Mouse (Mus musculus): ENCODE measurements around the gene Apeh. TPM values are rescaled to one million over a fixed set of nuclear protein-coding genes. Genes with fewer than 3 reads are reported as not detected.

Apeh gene
- total RNA-seq, 2 experiments from 2014 or later: 39.4 to 42.8 TPM

- DNase-seq (ENCODE audit: low spot score in 2 of 2): no peak
These were observed 10.8 kb downstream of the Apeh start for GRCm38 (mm10) chr9:108083561-108083960.

GRCm38 (mm10) chr9:108082988-108083431, 11.4 kb downstream of the Apeh start, which contains the start of gene Rnf123:
Gene Rnf123 (minus strand): TSS chr9:108083346.
- DNase-seq (ENCODE audit: low spot score in 2 of 2): no peak

- DNase-seq (ENCODE audit: low spot score in 2 of 2): no peak
These were observed 11.9 kb downstream of the Apeh start for GRCm38 (mm10) chr9:108082549-108082948.

DNA sequence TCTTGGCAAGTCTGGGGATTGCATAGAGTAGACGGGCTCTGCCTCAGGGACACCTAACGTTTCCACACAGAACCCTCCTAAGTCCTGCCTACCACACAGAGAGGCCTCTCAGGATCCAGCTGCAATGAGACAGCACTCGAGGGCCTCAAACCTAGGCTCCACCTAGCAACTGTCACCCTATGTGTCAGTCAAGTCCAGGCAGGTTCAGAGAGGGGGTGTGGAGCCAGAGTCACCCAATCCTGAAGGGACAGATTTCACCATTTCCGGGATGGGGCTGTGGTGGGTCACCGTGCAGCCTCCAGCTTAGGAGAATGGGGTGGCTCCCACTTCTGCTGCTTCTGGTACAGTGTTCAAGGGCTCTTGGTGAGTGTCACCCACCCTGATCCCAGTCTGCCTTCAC, 14.2 kb downstream of the Apeh start, which contains the start of gene Mst1:
Gene Mst1 (plus strand): TSS at position 269 of the 400 bp plus-strand sequence.
- DNase-seq (ENCODE audit: low spot score in 2 of 2): no peak

DNA sequence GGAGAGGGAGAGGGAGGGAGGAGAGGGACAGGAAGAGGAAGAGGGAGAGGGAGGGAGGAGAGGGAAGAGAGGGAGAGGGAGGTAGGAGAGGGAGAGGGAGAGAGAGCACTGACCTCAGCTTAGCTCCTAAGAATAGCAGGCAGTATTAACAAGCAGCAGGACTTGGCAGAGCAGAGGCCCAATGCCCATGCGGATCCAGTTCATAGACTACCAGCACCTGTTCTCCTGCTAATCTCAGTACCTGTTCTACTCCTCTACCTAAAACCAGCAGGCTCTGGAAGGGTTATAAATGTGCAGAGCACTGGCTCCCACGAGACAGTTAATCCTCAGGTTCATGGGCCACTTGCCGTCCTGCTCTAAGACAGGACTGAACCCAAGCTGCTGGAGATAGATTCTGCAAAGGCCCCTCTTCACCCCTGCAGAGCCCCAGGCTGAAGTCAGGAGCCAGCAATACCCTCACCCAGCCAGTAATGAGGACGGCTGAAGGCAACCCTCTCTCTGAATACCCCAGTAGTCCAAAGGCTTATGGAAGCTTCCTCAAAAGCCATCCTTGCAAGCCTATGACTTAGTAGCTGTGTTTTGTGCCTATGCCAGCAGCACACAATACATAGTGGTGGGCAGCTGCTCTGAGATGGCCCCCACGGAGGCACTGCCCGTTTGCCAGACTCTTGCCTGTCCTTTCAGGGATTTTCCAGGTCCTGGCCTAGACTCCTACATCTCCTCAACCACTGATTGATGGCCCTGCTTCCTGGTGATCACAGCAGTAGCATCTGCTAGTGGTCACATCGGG, 21.1 kb downstream of the Apeh start:
- no peak for DNase-seq (ENCODE audit: low spot score in 2 of 2)

DNA sequence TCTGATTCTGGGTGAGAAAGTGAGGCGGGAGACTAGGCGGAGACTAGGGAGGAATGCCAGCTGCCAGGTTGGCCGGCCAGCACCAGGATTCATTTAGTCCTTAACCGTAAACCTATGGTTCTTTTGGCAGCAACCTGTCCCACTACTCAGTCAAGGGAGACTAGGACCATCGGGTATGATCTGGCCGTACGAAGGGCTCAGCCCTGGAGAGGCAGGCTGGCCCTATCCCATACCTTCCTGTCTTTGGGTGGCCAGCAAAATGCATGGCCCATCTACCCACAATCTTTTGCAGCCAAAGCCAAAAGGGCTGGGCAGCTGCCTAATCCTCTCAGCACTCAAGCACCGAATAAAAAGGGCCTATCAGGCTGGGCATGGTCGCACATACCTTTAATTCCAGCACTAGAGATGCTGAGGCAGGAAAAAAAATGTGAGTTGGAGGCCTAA, 21.9 kb downstream of the Apeh start:
- DNase-seq (ENCODE audit: low spot score in 2 of 2): no peak

DNA sequence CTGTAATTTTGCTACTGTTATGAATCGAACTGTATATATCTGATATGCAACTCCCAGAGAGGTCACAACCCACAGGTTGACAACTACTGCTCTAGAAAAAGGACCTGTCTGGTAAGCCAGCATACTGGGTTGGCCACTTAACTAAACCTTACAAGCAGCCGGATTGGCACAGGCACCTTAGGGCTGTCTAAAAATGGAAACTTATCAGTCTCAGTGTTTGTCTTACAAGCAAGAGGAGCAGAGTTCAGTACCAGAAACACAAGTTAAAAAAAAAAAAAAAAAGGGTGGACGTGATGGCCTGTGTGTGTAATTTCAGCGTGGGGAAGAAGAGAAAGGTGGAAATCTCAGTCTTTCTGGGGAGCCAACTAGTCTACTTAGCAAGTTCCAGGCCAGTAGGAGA, 22.6 kb downstream of the Apeh start:
- no peak for DNase-seq (ENCODE audit: low spot score in 2 of 2)

- DNase-seq (ENCODE audit: low spot score in 2 of 2): no peak
These were observed 24.9 kb downstream of the Apeh start for GRCm38 (mm10) chr9:108069529-108069928.

GRCm38 (mm10) chr9:108069007-108069406, 25.4 kb downstream of the Apeh start:
- no peak for DNase-seq (ENCODE audit: low spot score in 2 of 2)

DNA sequence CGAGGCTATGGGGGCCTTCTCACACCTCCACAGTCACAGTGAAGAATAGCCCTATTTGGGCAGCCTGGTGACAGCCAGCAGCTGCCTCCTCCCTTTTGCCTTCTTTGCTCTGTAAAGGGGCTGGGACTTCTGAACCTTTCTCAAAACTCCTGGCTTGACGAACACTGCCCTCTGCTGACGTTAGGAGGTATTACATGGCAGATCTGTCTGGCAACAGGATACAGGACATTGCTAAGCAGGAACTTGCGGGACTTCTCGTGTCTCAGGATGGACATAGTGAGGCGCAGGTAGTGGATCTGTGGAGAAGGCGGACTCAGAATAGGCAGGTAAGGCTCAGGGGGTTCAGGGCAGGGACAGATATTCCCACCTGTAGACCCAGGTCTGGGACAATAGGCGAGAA, 26.5 kb downstream of the Apeh start:
- DNase-seq (ENCODE audit: low spot score in 2 of 2): peak; percentile 78 to 87

DNA sequence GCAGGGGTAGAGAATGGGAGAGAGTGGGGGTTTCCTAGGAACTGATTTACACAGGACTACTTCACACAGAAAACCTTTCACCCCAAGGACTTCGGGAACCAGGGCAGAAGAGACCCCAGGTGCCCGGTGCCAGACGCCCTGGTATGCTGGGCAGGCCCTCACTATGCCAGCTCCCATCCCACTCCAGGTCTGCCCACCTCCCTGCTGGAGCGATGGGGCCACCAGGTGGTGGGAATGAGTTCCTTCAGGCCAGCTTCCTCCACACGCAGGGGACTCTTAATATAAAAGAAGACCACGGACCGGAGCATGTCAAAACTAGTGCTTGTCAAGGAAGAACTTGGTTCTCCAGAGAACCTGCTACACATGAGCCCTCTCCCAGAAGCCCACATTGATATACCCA, 27.2 kb downstream of the Apeh start:
- DNase-seq (ENCODE audit: low spot score in 2 of 2): no peak

GRCm38 (mm10) chr9:108065491-108066011, 28.9 kb downstream of the Apeh start:
- DNase-seq (ENCODE audit: low spot score in 2 of 2): peak; percentile 65 to 73

DNA sequence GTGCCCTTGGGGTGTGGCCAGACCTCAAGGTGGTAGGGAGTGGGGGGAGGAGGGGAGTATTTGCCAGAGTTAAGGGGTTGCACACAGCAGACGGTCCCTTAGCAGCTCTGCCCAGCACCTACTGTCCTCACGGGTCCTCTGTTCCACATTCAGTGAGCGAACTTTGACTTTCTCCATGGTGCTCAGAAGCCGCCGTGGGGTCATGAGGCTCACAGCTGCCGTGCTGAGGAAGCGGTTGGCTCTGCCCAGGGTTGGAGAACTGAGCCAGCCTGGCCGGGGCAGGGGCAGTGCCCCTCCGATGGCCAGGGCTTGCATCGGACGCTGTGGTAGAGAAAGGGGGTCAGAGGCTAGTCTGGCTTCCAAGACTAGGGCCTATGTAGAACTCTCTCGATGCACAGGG, 31.0 kb downstream of the Apeh start:
- DNase-seq (ENCODE audit: low spot score in 2 of 2): no peak

DNA sequence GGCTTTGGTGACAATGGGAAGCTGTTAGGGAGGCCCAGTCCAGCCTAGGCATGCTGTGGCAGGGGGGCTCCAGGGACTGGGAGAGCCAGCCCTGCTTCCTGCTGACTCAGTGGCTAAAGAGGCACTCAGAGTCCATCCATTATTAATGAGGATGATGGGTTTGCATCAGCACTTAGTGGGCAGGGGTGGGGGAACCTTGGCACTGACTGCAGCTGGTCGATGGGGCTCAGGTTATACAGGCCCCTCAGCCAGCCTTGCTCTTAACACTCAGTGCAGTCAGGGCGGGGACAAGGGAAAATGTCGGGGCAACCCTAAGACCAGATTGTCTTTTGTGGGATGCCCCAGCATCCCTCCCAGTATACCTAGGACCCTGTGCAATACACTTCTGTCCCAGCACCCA, 32.3 kb downstream of the Apeh start:
- DNase-seq (ENCODE audit: low spot score in 2 of 2): no peak

- no peak for DNase-seq (ENCODE audit: low spot score in 2 of 2)
These were observed 36.1 kb downstream of the Apeh start for GRCm38 (mm10) chr9:108058291-108058690.

- no peak for DNase-seq (ENCODE audit: low spot score in 2 of 2)
These were observed 37.2 kb downstream of the Apeh start for GRCm38 (mm10) chr9:108057262-108057562.

GRCm38 (mm10) chr9:108056361-108057261, 37.8 kb downstream of the Apeh start:
- no peak for DNase-seq (ENCODE audit: low spot score in 2 of 2)

GRCm38 (mm10) chr9:108055661-108056237, 38.7 kb downstream of the Apeh start:
- no peak for DNase-seq (ENCODE audit: low spot score in 2 of 2)

GRCm38 (mm10) chr9:108055061-108055460, 39.3 kb downstream of the Apeh start:
- no peak for DNase-seq (ENCODE audit: low spot score in 2 of 2)

- DNase-seq (ENCODE audit: low spot score in 2 of 2): no peak
These were observed 39.9 kb downstream of the Apeh start for GRCm38 (mm10) chr9:108054331-108055040.
